Mouse (Mus musculus) lung, embryonic 14.5 days (tissue): Measurements from ENCODE around the gene Edaradd. TPM values are rescaled to one million over a fixed set of nuclear protein-coding genes. Genes with fewer than 3 reads are reported as not detected.
"Not testable (repeated sequence)": the region's sequence is repeated elsewhere in the genome, so short reads cannot be mapped to it uniquely, and the experiment has no call there.

ENCODE experiments used
- ATAC-seq: fragments of 200-750 bp; cut with Nextera tagmentation; 2 replicates; pipeline ENCODE4 v1.8.0; 2017; ENCODE audit warnings: mild to moderate bottlenecking, moderate TSS enrichment, moderate library complexity; ENCODE audit not compliant: insufficient read depth
- DNase-seq: peaks from one replicate; pipeline ENCODE4 v3.0.0-alpha.2; 2015
- H3K27ac ChIP-seq: fragments of 300-500 bp; sonication (generic); 2 replicates; pipeline ENCODE4 v1.5.1; 2014; ENCODE audit warnings: low read depth, mild to moderate bottlenecking, moderate library complexity
- H3K27me3 ChIP-seq: fragments of 300-500 bp; sonication (generic); 2 replicates; pipeline ENCODE4 v1.6.1; 2014; ENCODE audit warnings: low read length, control low read depth; ENCODE audit not compliant: insufficient read depth
- H3K36me3 ChIP-seq: fragments of 300-500 bp; sonication (generic); 2 replicates; pipeline ENCODE4 v1.6.1; 2014; ENCODE audit warnings: control low read depth; ENCODE audit not compliant: insufficient read depth
- H3K4me1 ChIP-seq: fragments of 300-500 bp; sonication (generic); 2 replicates; pipeline ENCODE4 v1.6.1; 2014; ENCODE audit warnings: antibody characterized with exemption, control low read depth; ENCODE audit not compliant: insufficient read depth
- H3K4me2 ChIP-seq: fragments of 300-500 bp; sonication (generic); 2 replicates; pipeline ENCODE4 v1.6.1; 2014; ENCODE audit warnings: mild to moderate bottlenecking
- H3K4me3 ChIP-seq: fragments of 300-500 bp; sonication (generic); 2 replicates; pipeline ENCODE4 v1.5.1; 2014; ENCODE audit warnings: low read depth, low read length
- H3K9ac ChIP-seq: fragments of 300-500 bp; sonication (generic); 2 replicates; pipeline ENCODE4 v1.6.1; 2014
- H3K9me3 ChIP-seq: fragments of 300-500 bp; sonication (generic); 2 replicates; pipeline ENCODE4 v1.6.1; 2016; ENCODE audit warnings: low read depth, low read length, control low read depth
- CTCF ChIP-seq: IDR thresholded peaks from 2 replicates; pipeline ENCODE4 v1.5.1; 2016; ENCODE audit warnings: antibody characterized with exemption, low read depth
- WGBS: fragments of 180-500 bp; shearing (Covaris S2); extraction: QIAGEN DNeasy Blood & Tissue Kit; methylation state at CpG from one replicate; pipeline ENCODE4 v1.1.7; 2014; 5-methylcytosine and 5-hydroxymethylcytosine counted together
- polyA plus RNA-seq: library from polyadenylated mRNA; unstranded; fragments of >200 nt; fragmentation: Nextera tagmentation; extraction: Ambion mirVana; gene quantifications from 2 replicates; pipeline ENCODE4 v1.2.1, GENCODE M21; 2014

Gene Edaradd
- polyA plus RNA-seq, 1 experiment from 2014 or later = 1.9 TPM

DNA sequence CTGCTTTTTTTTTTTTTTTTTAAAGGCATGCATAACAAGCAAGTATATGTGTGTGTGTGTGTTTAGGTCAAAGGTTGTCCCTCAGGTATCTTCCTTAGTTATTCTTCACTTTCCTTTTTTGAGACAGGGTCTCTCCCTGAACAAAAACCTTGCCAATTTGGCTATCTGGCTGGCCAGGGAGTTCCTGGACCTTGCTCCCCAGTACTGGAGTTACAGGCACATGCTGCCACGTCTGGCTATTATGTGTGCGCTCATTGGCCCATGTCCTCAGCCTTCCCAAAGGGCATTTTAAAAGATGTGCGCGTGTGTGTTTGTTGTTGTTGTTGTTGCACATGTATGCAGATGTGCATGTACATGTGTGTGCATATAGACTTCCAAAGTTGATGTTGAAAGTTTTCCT, 43.4 kb downstream of the Edaradd start:
- ATAC-seq = no peak
- 86% methylated on average over 4 of the region's 4 CpGs for WGBS
- H3K9me3 ChIP-seq = no peaks in the 10 kb centered on the region
- H3K4me2 ChIP-seq = no peak overlapping the region
- DNase-seq = no peak
- no peaks in the 10 kb centered on the region for H3K36me3 ChIP-seq
- no peak overlapping the region for H3K9ac ChIP-seq
- no peaks in the 10 kb centered on the region for H3K27me3 ChIP-seq
- no peak overlapping the region for H3K27ac ChIP-seq
- H3K4me3 ChIP-seq = no peak overlapping the region
- no peaks in the 10 kb centered on the region for H3K4me1 ChIP-seq
- no peak for TF ChIP-seq CTCF

GRCm38 (mm10) chr13:12475239-12475638, 45.0 kb downstream of the Edaradd start:
- no peak overlapping the region for H3K4me3 ChIP-seq
- H3K4me2 ChIP-seq = no peak overlapping the region
- peak; percentile 58; the same call in 1 of the 2 replicates for ATAC-seq

DNA sequence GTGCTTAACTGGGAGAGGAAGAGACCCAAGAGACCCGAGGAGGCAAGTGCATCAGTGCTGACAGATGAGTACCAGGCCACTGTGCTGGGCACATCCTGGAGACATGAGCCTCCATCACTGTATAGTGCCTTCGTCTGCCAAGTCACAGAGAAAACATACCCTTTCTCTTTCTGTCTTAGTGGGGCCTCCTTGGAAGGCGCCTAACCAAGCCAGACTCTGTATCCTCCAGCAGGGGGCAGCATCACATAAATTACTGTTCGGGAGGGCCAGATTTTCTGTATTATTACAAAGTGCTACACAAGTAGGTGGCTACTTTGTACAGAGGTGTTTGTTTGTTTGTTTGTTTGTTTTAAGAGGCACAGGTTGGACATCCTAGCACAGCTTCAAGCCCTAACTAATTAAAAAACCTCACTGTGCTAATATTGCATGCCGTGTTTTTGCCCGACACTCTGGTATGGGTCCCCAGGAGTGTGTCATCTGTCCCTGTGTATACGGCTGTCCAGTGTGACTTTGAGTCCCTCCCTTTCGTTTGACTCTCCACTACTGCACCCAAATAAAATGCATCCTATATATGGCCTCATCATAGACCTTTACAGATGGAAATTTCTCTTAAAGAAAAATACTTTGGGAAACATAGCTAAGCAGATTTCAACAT, 46.4 kb downstream of the Edaradd start:
- Histone ChIP-seq H3K4me1 (no peaks in the 10 kb centered on the region), H3K27ac (no peak overlapping the region), H3K4me2 (no peak overlapping the region), H3K9me3 (no peaks in the 10 kb centered on the region), H3K36me3 (no peaks in the 10 kb centered on the region), H3K4me3 (no peak overlapping the region), H3K27me3 (no peaks in the 10 kb centered on the region), H3K9ac (no peak overlapping the region)
- 37% methylated on average over 8 of the region's 8 CpGs for WGBS
- peak; percentile 74 for ATAC-seq
- peak; percentile 90 for TF ChIP-seq CTCF
- peak; percentile 91 for DNase-seq

More at GRCm38 (mm10) chr13:12475239-12475638, 45.0 kb downstream of the Edaradd start:
- no peaks in the 10 kb centered on the region for H3K36me3 ChIP-seq
- no peaks in the 10 kb centered on the region for H3K27me3 ChIP-seq
- no peak for TF ChIP-seq CTCF
- H3K9ac ChIP-seq = no peak overlapping the region
- no peak overlapping the region for H3K27ac ChIP-seq
- DNase-seq = peak; percentile 31
- H3K4me1 ChIP-seq = no peaks in the 10 kb centered on the region
- H3K9me3 ChIP-seq = no peaks in the 10 kb centered on the region
- 64% methylated on average over 6 of the region's 6 CpGs for WGBS

- no peak for DNase-seq
- 85% methylated on average over 1 of the region's 1 CpGs for WGBS
Observed at GRCm38 (mm10) chr13:12468488-12468887, 51.8 kb downstream of the Edaradd start.

DNA sequence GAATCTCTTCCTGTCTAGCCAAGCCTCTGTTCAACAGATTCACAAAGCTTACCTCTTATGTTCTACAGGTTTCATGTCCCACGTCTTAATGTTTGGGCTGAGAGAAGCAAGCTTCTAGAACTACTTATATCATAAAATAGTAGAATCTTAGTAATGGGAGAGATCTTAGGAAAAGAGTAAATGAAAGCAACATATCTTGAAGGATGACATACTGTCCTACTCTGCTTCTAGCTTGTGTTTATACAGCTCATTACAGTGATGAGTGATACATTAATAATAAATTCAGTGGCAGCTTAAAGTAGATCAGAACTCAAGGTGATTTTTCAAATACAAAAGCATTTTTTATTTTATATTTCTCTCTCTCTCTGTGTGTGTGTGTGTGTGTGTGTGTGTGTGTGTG, 55.4 kb downstream of the Edaradd start, which contains the start of gene Lgals8:
TSS of gene Lgals8 (minus strand) at position 101 of the 400 bp plus-strand sequence.
- DNase-seq (no peak), ATAC-seq (no peak)
- no peak within 1 kb of the TSS for H3K9ac ChIP-seq
- no peaks in the 10 kb centered on the region for H3K9me3 ChIP-seq
- TF ChIP-seq CTCF = no peak
- no peaks in the 10 kb centered on the region for H3K36me3 ChIP-seq
- no peak within 1 kb of the TSS for H3K27ac ChIP-seq
- no peaks in the 10 kb centered on the region for H3K27me3 ChIP-seq
- H3K4me3 ChIP-seq = no peak within 1 kb of the TSS
- WGBS = 82% methylated on average over 1 of the region's 1 CpGs
- H3K4me2 ChIP-seq = no peak within 1 kb of the TSS
- no peaks in the 10 kb centered on the region; the same call in 1 of the 2 replicates for H3K4me1 ChIP-seq

More at GRCm38 (mm10) chr13:12468488-12468887, 51.8 kb downstream of the Edaradd start:
- no peak overlapping the region for H3K4me3 ChIP-seq
- no peaks in the 10 kb centered on the region; the same call in 1 of the 2 replicates for H3K4me1 ChIP-seq
- no peak overlapping the region for H3K4me2 ChIP-seq
- no peak overlapping the region for H3K9ac ChIP-seq
- ATAC-seq = no peak
- no peaks in the 10 kb centered on the region for H3K9me3 ChIP-seq
- H3K27ac ChIP-seq = no peak overlapping the region
- no peaks in the 10 kb centered on the region for H3K27me3 ChIP-seq
- no peak for TF ChIP-seq CTCF
- no peaks in the 10 kb centered on the region for H3K36me3 ChIP-seq

- not testable (repeated sequence) for H3K27me3 ChIP-seq, H3K4me3 ChIP-seq, H3K4me1 ChIP-seq, DNase-seq, H3K9ac ChIP-seq, H3K9me3 ChIP-seq, H3K36me3 ChIP-seq, H3K27ac ChIP-seq, H3K4me2 ChIP-seq, ATAC-seq
- WGBS = 81% methylated on average over 6 of the region's 6 CpGs
Observed at GRCm38 (mm10) chr13:12464159-12464558, 56.1 kb downstream of the Edaradd start.

DNA sequence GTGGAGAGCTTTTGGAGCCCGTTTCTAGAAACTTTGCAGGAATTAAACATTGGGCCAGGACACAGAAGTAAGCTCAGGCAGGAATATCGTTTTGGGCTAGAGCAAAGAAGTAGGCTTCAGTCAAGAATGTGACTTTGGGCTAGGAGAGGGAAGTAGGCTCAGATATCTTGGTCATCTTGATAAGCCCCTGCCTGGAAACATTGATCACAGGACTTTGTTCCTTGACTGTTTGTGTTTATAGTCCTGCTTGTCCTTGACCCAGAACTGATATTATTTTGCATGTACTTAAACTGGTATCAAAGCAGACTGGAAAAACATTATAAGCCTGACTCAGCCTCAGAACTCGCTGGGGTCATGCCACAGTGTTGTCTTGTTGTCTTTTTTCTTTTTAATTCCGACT, 57.6 kb downstream of the Edaradd start:
- no peaks in the 10 kb centered on the region for H3K9me3 ChIP-seq
- no peaks in the 10 kb centered on the region for H3K4me1 ChIP-seq
- H3K27ac ChIP-seq = no peak overlapping the region
- H3K4me3 ChIP-seq = no peak overlapping the region
- no peak overlapping the region for H3K9ac ChIP-seq
- ATAC-seq (no peak), DNase-seq (no peak)
- no peak overlapping the region for H3K4me2 ChIP-seq
- 64% methylated on average over 4 of the region's 4 CpGs for WGBS
- no peaks in the 10 kb centered on the region for H3K27me3 ChIP-seq
- no peak for TF ChIP-seq CTCF
- no peaks in the 10 kb centered on the region for H3K36me3 ChIP-seq
